In the genomic region with DNA sequence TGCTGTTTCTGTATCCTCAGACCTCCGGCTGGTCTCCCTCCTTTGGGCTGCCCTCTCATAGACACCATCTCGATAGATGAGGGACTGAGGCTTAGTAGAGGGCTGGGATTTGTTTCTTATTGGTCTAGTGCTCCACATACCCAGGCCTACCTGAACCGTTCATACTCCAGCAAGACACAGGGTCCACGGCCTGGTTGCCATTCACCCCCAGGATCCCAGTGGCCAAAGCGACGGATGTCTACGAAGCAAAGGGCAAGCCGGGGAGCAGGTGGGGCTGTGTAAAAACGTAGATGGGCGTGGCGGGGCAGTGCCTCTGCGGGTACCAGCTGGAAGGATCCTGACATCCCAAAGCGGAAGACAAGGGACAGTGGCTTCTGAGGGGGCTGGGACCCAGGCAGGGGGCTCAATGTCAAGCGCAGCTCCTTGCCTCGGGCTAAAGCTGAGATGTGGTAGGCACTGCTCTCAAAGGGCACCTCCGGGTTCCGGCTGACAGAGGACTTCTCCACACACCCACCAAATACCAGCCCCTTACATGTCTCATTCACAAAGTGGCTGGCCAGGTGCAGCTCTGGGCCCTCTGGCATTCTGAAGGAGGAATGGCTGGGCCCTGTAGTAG, we compare ENCODE assay signal across 10 mouse cellular contexts. TPM values are rescaled to one million over a fixed set of nuclear protein-coding genes. Genes with fewer than 3 reads are reported as not detected.
DNase-seq lines count a peak whose midpoint lies in the region; ATAC-seq and TF ChIP-seq lines count a peak whose summit lies in the region.
"Had no signal": no experiment of that assay in that cellular context is flagged by ENCODE, and none has a peak within 500 bp of the region (broad histone marks: within the 10 kb centered on the region; RNA-seq: fewer than 3 reads in every experiment).

No protein-coding gene starts in this region.

- ATAC-seq in hindbrain, embryonic 12.5 days (ENCODE audit: low FRiP score) = no peak
- ATAC-seq in hindbrain, embryonic 11.5 days (ENCODE audit: low FRiP score) = no peak
- ATAC-seq in midbrain, embryonic 11.5 days (ENCODE audit: low FRiP score) = no peak
- ATAC-seq in hindbrain, embryonic 14.5 days (ENCODE audit: low FRiP score) = no peak

- TF ChIP-seq POLR2A in myocyte (IDR thresholded peaks at IDR 0.05; ENCODE audit: insufficient read length, low read depth) = no peak

- peaks cover 29% of the 10 kb centered on the region for H3K36me3 ChIP-seq in hindbrain, embryonic 12.5 days
- 0 out of 2 replicates have a peak, but pooled peaks cover 3% of the 10 kb centered on the region for H3K36me3 ChIP-seq in hindbrain, embryonic 11.5 days (ENCODE audit: control insufficient read depth, insufficient read depth, low read length)
- H3K36me3 ChIP-seq in midbrain, embryonic 10.5 days = peaks cover 32% of the 10 kb centered on the region
- H3K36me3 ChIP-seq in midbrain, embryonic 11.5 days (ENCODE audit: control insufficient read depth, insufficient read depth, low read length) = peaks cover 3% of the 10 kb centered on the region; the same call in 1 of the 2 replicates
- H3K36me3 ChIP-seq in hindbrain, embryonic 14.5 days (replicated peaks; ENCODE audit: control insufficient read depth, insufficient read depth) = peaks cover 30% of the 10 kb centered on the region
- H3K36me3 ChIP-seq in myocyte (ENCODE audit: control insufficient read depth, insufficient read depth) = no peaks in the 10 kb centered on the region

- H3ac ChIP-seq in myocyte (ENCODE audit: control insufficient read depth, insufficient read length) = no peak overlapping the region

- peak overlapping the region; percentile 67; the same call in 1 of the 2 replicates for H3K9ac ChIP-seq in hindbrain, embryonic 12.5 days
- H3K9ac ChIP-seq in hindbrain, embryonic 11.5 days (ENCODE audit: low read depth, low read length) = no peak overlapping the region
- H3K9ac ChIP-seq in midbrain, embryonic 11.5 days (ENCODE audit: low read length) = no peak overlapping the region
- H3K9ac ChIP-seq in hindbrain, embryonic 14.5 days = 0 out of 2 replicates have a peak overlapping the region, but pooled peaks have one; percentile 55

- no peaks in the 10 kb centered on the region for H3K79me2 ChIP-seq in myocyte (ENCODE audit: control insufficient read depth, insufficient read depth)

- H3K4me1 ChIP-seq in hindbrain, embryonic 12.5 days = peaks cover 19% of the 10 kb centered on the region
- H3K4me1 ChIP-seq in hindbrain, embryonic 11.5 days (replicated peaks; ENCODE audit: control insufficient read depth, insufficient read depth, low read length) = no peaks in the 10 kb centered on the region
- H3K4me1 ChIP-seq in midbrain, embryonic 10.5 days = peaks cover 27% of the 10 kb centered on the region
- peaks cover 6% of the 10 kb centered on the region; the same call in 1 of the 2 replicates for H3K4me1 ChIP-seq in midbrain, embryonic 11.5 days (ENCODE audit: control insufficient read depth, insufficient read depth, low read length)
- peaks cover 18% of the 10 kb centered on the region for H3K4me1 ChIP-seq in hindbrain, embryonic 14.5 days (replicated peaks; ENCODE audit: control insufficient read depth, insufficient read depth, low read length)

- no peaks in the 10 kb centered on the region for H3K9me3 ChIP-seq in hindbrain, embryonic 12.5 days (replicated peaks)
- H3K9me3 ChIP-seq in hindbrain, embryonic 11.5 days (ENCODE audit: control insufficient read depth, low read length) = no peaks in the 10 kb centered on the region
- no peaks in the 10 kb centered on the region for H3K9me3 ChIP-seq in midbrain, embryonic 10.5 days (replicated peaks)
- no peaks in the 10 kb centered on the region for H3K9me3 ChIP-seq in midbrain, embryonic 11.5 days (ENCODE audit: control insufficient read depth, low read length)
- no peaks in the 10 kb centered on the region for H3K9me3 ChIP-seq in hindbrain, embryonic 14.5 days (ENCODE audit: control insufficient read depth, low read length)

- H3K27ac ChIP-seq in hindbrain, embryonic 12.5 days = no peak overlapping the region
- no peak overlapping the region for H3K27ac ChIP-seq in hindbrain, embryonic 11.5 days (ENCODE audit: low read depth, low read length)
- H3K27ac ChIP-seq in midbrain, embryonic 10.5 days (replicated peaks) = 0 out of 2 replicates have a peak overlapping the region, but pooled peaks have one; percentile 86
- H3K27ac ChIP-seq in midbrain, embryonic 11.5 days (ENCODE audit: low read depth, low read length) = no peak overlapping the region
- no peak overlapping the region for H3K27ac ChIP-seq in hindbrain, embryonic 14.5 days

- no peak overlapping the region for H3K4me3 ChIP-seq in hindbrain, embryonic 12.5 days
- no peak overlapping the region for H3K4me3 ChIP-seq in hindbrain, embryonic 11.5 days (ENCODE audit: low read depth, low read length)
- peak overlapping the region; percentile 65; the same call in 1 of the 2 replicates for H3K4me3 ChIP-seq in midbrain, embryonic 10.5 days
- no peak overlapping the region for H3K4me3 ChIP-seq in midbrain, embryonic 11.5 days (ENCODE audit: low read depth, low read length)
- peak overlapping the region; percentile 45; the same call in 1 of the 2 replicates for H3K4me3 ChIP-seq in hindbrain, embryonic 14.5 days (replicated peaks; ENCODE audit: low read length)
- H3K4me3 ChIP-seq in myocyte = peak overlapping the region; percentile 37

- H3K27me3 ChIP-seq in hindbrain, embryonic 12.5 days = no peaks in the 10 kb centered on the region
- H3K27me3 ChIP-seq in hindbrain, embryonic 11.5 days (ENCODE audit: control insufficient read depth, insufficient read depth, low read length) = no peaks in the 10 kb centered on the region
- no peaks in the 10 kb centered on the region for H3K27me3 ChIP-seq in midbrain, embryonic 10.5 days (ENCODE audit: low read depth, poor library complexity, severe bottlenecking)
- H3K27me3 ChIP-seq in midbrain, embryonic 11.5 days (ENCODE audit: control insufficient read depth, insufficient read depth, low read length) = no peaks in the 10 kb centered on the region
- no peaks in the 10 kb centered on the region for H3K27me3 ChIP-seq in hindbrain, embryonic 14.5 days (ENCODE audit: control insufficient read depth, insufficient read depth, low read length)
- no peaks in the 10 kb centered on the region for H3K27me3 ChIP-seq in myocyte (ENCODE audit: control insufficient read depth, insufficient read depth, insufficient read length)

- H3K4me2 ChIP-seq in hindbrain, embryonic 12.5 days (replicated peaks) = peak overlapping the region; percentile 74
- H3K4me2 ChIP-seq in hindbrain, embryonic 11.5 days (replicated peaks; ENCODE audit: low read depth, low read length) = no peak overlapping the region
- no peak overlapping the region for H3K4me2 ChIP-seq in midbrain, embryonic 11.5 days
- peak overlapping the region; percentile 61 for H3K4me2 ChIP-seq in hindbrain, embryonic 14.5 days (replicated peaks)
- peak overlapping the region; percentile 89 for H3K4me2 ChIP-seq in myocyte (ENCODE audit: low read depth)

- 84% methylated on average over 16 of the region's 17 CpGs for WGBS in hindbrain, embryonic 12.5 days
- 82% methylated on average over 17 of the region's 17 CpGs for WGBS in hindbrain, embryonic 11.5 days
- 88% methylated on average over 17 of the region's 17 CpGs for WGBS in midbrain, embryonic 10.5 days
- 88% methylated on average over 17 of the region's 17 CpGs for WGBS in midbrain, embryonic 11.5 days
- WGBS in hindbrain, embryonic 14.5 days = 87% methylated on average over 17 of the region's 17 CpGs

- DNase-seq in hindbrain, embryonic 11.5 days (ENCODE audit: low spot score) = no peak
- DNase-seq in midbrain, embryonic 10.5 days (ENCODE audit: low spot score) = no peak
- no peak for DNase-seq in midbrain, embryonic 11.5 days (ENCODE audit: low spot score, missing footprints)
- DNase-seq in hindbrain, embryonic 14.5 days (ENCODE audit: low spot score) = no peak
- DNase-seq in kidney, adult 9 months = no peak
- DNase-seq in cerebellum, postnatal 25 days = no peak
- DNase-seq: cerebellum, adult 11-12 months; lung, adult 18-20 months had no signal

TF ChIP-seq in myocyte, 11 proteins besides CTCF, POLR2A, EP300 and RAD21:
- no peak for TF ChIP-seq POLR2AphosphoS2 (IDR thresholded peaks at IDR 0.05; ENCODE audit: insufficient read length, low read depth)
- no peak for TF ChIP-seq TCF12 (IDR thresholded peaks at IDR 0.05; ENCODE audit: insufficient read depth, poor library complexity, severe bottlenecking)
- no peak for TF ChIP-seq SRF (IDR thresholded peaks at IDR 0.05; ENCODE audit: control insufficient read depth, insufficient read length, low read depth)

RNA-seq across cellular contexts. Expression of a gene that starts 1.5 kb away (rescaled TPM):
- polyA plus RNA-seq in hindbrain, embryonic 12.5 days (2016; fragmentation: Nextera tagmentation; extraction: Ambion mirVana) = 8.4 and 9.8 TPM in 2 replicates
- polyA plus RNA-seq in hindbrain, embryonic 11.5 days (2014; fragmentation: Nextera tagmentation; extraction: Ambion mirVana) = 5.3 and 6.3 TPM in 2 replicates
- polyA plus RNA-seq in midbrain, embryonic 10.5 days (2016; fragmentation: Nextera tagmentation; extraction: Ambion mirVana) = 5.4 and 7.1 TPM in 2 replicates
- 5.8 and 5.9 TPM in 2 replicates for polyA plus RNA-seq in midbrain, embryonic 11.5 days (2014; fragmentation: Nextera tagmentation; extraction: Ambion mirVana)
- 6.1 and 7.4 TPM in 2 replicates for polyA plus RNA-seq in hindbrain, embryonic 14.5 days (2014; fragmentation: Nextera tagmentation; extraction: Ambion mirVana)
- 12.7 TPM for polyA plus RNA-seq in myocyte (2012; fragmentation: generic; extraction: Trizol)

RNA-seq across cellular contexts. Expression of a gene that starts 11.6 kb away (rescaled TPM):
- polyA plus RNA-seq in hindbrain, embryonic 12.5 days (2016; fragmentation: Nextera tagmentation; extraction: Ambion mirVana) = 108 and 122 TPM in 2 replicates
- polyA plus RNA-seq in hindbrain, embryonic 11.5 days (2014; fragmentation: Nextera tagmentation; extraction: Ambion mirVana) = 104 TPM in 2 replicates
- 117 and 122 TPM in 2 replicates for polyA plus RNA-seq in midbrain, embryonic 10.5 days (2016; fragmentation: Nextera tagmentation; extraction: Ambion mirVana)
- 91.6 and 100.0 TPM in 2 replicates for polyA plus RNA-seq in midbrain, embryonic 11.5 days (2014; fragmentation: Nextera tagmentation; extraction: Ambion mirVana)
- polyA plus RNA-seq in hindbrain, embryonic 14.5 days (2014; fragmentation: Nextera tagmentation; extraction: Ambion mirVana) = 132 and 138 TPM in 2 replicates
- 57.3 TPM for polyA plus RNA-seq in myocyte (2012; fragmentation: generic; extraction: Trizol)

RNA-seq across cellular contexts. Expression of a gene that starts 16.1 kb away (rescaled TPM):
- polyA plus RNA-seq in hindbrain, embryonic 12.5 days (2016; fragmentation: Nextera tagmentation; extraction: Ambion mirVana) = 62.3 TPM in 2 replicates
- 19.2 and 22.3 TPM in 2 replicates for polyA plus RNA-seq in hindbrain, embryonic 11.5 days (2014; fragmentation: Nextera tagmentation; extraction: Ambion mirVana)
- polyA plus RNA-seq in midbrain, embryonic 10.5 days (2016; fragmentation: Nextera tagmentation; extraction: Ambion mirVana) = 61.1 and 69.7 TPM in 2 replicates
- 17.5 and 18.0 TPM in 2 replicates for polyA plus RNA-seq in midbrain, embryonic 11.5 days (2014; fragmentation: Nextera tagmentation; extraction: Ambion mirVana)
- 44.3 and 47.9 TPM in 2 replicates for polyA plus RNA-seq in hindbrain, embryonic 14.5 days (2014; fragmentation: Nextera tagmentation; extraction: Ambion mirVana)
- 55.4 TPM for polyA plus RNA-seq in myocyte (2012; fragmentation: generic; extraction: Trizol)

Comparison
In these comparisons a context has a peak if more than half of its experiments do, and no peak if none do; other contexts are left out.
1. H3K4me2 ChIP-seq: peak in hindbrain, embryonic 12.5 days (single experiment), hindbrain, embryonic 14.5 days (single experiment) and myocyte (single experiment); none in hindbrain, embryonic 11.5 days (single experiment) and midbrain, embryonic 11.5 days (single experiment).
2. H3K4me3 ChIP-seq: peak in midbrain, embryonic 10.5 days (single experiment), hindbrain, embryonic 14.5 days (single experiment) and myocyte (single experiment); none in hindbrain, embryonic 12.5 days (single experiment), hindbrain, embryonic 11.5 days (single experiment) and midbrain, embryonic 11.5 days (single experiment).
3. H3K9ac ChIP-seq: peak in hindbrain, embryonic 12.5 days (single experiment) and hindbrain, embryonic 14.5 days (single experiment); none in hindbrain, embryonic 11.5 days (single experiment) and midbrain, embryonic 11.5 days (single experiment).